Mouse (Mus musculus): ENCODE data around the gene Ivns1abp. TPM values are rescaled to one million over a fixed set of nuclear protein-coding genes. Genes with fewer than 3 reads are reported as not detected.
"Not testable (repeated sequence)": the region's sequence is repeated elsewhere in the genome, so short reads cannot be mapped to it uniquely, and the experiment has no call there.

Gene Ivns1abp
- polyA plus RNA-seq, 1 experiment = 96.9 TPM

DNA sequence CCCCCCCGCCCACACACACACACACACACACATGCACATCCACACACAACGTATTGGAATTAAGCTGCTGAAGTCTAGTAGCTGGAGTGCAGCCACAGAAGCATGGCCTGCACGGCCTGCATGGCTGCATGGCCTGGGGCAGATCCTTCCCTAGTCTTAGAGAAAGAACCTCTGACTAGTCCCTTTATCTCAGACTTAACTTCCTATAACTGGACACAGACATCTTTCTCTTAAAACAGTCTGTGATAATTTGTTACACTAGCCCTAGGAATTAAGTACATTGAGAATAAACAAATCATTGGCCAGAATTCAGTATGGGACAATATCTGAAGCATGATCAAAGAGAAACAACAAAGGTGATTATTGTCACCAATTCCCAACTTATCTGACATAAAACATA lies 2.0 kb upstream of the Ivns1abp start:
- no peak for DNase-seq (ENCODE audit: low read depth)

DNA sequence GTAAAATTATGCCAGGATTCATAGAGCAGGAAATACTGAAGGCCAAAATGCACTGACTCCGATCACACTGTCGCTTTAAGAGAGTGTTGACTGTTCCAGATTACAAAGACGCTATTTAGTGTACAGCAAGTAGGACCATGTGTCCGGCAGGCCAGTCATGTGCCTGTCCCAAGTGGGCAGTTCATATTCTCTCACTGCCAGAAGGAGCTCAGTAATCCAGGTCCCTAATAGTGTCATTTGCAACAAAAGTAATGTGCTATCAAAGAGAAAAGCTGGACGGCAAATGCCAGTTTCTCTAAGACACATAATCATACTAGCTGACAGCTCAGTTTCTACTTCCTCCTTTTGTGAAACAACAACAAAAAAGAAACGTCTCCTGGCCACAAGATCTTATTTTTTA lies 1.3 kb upstream of the Ivns1abp start:
- DNase-seq (ENCODE audit: low read depth) = no peak

DNA sequence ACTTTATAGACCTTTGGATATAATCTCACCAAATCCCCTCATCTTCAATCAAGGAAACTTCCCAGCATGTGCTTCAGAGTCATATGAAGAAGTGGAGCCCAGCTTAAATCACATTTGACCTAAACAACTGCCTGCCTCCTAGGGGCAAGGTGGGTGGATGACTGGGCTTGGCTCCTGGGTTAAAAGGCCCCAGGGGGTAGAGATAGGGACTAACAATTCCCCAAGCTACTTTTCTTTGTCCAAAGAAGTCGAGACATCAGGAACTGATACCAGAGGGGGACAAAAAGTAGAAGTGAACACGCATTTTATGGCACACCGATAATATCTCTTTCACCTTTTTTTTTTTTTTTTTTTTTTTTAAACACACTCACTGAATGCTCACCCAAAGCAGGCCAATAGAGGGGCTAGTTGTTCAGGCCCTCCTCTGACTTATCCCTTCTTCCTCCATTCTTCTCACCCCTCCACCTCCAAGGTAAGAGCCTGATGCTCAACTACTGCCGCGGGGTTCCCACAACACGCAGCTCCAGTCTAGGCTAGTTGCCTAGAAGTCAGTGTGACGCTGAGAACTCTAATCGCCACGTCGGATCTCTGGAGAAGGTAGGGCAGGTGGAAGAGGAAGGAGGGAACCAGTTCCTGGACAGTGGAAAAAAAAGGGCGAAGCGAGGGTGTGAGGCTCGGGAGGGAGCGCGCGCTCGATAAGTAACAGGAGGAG lies 550 bp upstream of the Ivns1abp start:
- no peak for DNase-seq (ENCODE audit: low read depth)

DNA sequence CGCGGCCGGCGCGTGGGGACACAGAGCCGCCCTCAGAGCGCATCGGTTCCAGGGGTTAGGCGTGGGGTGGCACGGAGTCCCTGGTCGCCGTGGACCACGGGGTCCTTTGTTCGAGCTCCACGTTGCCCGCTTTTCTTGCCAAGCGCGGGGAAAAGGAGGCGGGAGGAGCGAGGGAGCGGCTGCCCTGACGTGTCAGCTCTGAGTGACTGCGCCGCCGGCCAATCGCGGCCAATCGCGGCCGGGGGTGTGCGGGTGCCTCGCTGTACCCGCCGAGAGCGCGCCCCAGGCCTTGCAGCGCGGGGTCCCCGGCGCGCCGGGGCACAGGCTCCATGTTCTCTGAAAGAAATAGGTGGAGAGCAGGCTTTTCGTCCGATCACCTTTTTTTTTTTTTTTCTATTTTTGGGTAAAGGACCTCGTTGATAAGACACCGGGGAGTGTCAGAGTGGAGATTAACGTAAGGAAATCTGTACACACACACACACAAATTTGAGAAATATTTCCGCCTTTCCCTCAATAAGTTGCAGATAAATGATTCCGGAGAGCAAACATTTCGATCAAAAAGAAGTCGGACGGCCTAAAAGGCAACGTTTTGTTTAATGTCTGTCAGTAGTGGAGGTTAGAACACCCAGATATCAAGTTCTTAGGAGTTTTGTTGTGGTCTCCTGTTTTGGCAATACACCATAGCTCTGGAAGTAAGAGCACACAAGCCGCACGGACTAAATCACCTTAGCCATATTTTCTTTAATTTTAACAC lies 1.0 kb downstream of the Ivns1abp start:
- DNase-seq (ENCODE audit: low read depth) = no peak

DNA sequence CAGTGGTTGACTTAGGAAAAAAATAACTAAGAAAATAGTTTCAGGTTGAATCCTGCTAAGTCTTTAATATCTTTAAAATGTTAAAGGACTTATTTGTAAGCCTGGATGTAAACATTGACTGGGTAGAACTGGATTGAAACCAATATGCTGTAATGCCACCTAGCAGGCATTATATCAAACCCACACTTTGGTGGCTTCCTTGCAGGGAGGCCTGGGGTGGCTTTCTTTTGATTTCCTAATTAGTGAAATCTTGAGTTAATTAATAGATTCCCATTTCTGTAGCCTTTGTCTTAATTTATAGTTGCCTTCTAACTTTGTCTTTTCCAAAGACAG lies 1.6 kb downstream of the Ivns1abp start:
- DNase-seq (ENCODE audit: low read depth) = no peak

DNA sequence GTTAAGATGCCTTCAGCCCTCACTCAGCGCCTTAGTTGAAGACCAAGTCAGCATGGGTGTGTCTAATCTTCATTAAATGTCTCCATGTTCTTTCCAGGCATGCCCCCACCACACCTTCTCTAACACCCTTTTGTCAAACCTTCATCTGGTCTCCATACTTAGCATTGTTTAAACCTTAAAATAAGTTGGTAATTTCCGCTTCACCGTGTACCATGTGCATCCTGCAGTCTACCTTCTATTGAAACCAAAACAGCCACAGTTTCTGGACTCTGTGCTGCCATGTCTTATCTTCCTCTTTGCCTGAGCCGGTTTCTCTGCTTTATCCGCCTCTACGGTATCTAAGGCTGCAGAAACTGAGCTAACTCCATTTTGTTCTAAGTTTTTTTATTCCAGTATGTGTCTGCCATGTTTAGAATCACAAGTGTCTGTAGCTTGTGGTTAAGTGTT lies 2.4 kb downstream of the Ivns1abp start:
- no peak for DNase-seq (ENCODE audit: low read depth)

DNA sequence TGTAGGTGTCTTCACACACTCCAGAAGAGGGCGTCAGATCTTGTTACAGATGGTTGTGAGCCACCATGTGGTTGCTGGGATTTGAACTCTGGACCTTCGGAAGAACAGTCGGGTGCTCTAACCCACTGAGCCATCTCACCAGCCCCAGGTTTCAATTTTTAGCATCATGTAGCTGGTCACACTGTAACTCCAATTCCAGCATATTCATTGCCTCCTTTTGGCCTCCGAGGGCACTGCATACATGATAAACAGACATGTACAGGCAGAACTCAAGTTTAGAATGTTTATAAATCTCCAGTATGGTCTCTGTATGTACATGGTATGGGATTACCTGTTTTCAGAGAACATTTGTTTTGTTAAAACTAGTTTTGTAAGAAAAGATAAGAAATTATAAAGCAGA lies 4.0 kb downstream of the Ivns1abp start:
- DNase-seq (ENCODE audit: low read depth) = not testable (repeated sequence)

DNA sequence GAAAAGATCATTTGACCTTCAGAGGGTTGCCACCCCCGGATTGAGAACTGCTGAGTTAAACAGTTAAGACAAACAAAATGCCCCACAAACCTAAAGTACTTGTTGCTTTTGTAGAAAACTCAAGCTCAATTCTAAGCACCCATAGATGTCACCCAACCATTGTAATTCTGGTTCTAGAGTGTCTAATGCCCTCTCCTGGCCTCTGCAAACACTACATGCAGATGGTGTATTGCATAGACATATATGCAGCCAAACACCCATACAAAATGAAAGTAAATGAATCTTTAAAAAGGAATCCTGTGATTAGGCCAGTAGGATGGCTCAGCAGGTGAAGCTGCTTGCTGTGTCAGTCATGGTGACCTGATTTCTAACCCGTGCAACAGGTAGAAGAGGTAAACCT lies 8.6 kb downstream of the Ivns1abp start:
- no peak for DNase-seq (ENCODE audit: low read depth)

DNA sequence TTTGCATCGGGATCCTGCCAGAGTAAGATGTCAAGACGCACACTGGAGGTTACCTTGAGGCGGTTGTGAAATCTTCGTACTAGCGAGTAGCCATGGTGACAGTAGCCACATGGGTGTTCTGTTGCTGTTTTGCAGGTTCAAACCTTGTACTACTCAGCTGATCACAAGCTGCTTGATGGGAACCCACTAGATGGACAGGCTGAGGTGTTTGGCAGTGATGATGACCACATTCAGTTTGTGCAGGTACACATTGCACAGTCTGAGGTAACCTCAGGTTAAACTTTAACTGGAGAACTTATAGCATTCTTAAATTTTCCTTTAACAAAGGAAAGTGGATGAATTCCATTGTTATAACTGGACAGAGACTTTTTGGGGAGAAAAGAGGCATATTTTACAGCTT lies 11.7 kb downstream of the Ivns1abp start:
- DNase-seq (ENCODE audit: low read depth) = no peak

DNA sequence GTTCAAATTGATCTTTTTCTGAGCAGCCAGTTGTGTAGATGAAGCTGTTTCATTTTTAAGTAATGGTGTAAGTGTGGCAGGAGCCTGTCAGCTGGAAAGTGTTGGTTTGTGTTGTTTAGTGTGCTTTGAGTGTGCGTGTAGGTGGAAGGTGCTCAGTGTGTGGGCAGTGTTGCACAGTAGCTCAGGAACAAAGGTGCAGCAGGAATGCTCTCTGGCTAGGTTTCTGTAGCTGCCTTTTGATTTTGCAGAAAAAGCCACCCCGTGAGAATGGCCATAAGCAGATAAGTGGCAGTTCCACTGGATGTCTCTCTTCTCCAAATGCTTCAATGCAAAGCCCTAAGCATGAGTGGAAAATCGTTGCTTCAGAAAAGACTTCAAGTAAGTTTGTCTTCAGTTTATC lies 15.1 kb downstream of the Ivns1abp start:
- no peak for DNase-seq (ENCODE audit: low read depth)

DNA sequence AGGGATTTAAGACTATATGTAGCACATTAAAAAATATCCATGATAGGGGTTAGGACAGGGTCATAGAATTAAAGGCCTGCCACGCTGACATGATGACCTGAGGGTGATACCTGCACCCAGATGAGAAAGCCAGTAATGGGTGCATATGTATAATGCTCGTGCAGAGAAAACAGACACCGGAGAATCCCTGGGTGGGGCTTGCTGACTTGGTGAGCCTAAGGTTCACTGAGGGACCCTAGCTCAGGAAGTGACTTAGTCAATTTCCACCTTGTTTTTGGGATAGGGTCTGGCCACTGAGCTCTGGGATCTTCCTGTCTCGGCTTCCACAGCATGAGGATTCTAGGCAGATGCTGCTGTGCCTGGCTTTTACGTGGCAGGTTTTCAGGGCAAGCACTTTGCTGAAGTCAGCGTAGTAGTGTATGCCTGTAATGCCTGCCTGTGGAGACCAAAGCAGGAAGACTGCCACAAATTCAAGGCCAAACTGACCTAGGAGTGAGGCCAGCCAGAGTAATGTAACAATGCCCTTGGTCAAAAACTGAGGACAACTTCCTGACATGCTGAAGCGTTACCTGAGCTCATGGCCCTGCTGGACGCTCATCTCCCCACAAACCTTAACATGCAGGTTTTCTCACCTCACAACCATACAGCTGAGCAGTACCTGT lies 22.8 kb downstream of the Ivns1abp start:
- DNase-seq (ENCODE audit: low read depth) = no peak

DNA sequence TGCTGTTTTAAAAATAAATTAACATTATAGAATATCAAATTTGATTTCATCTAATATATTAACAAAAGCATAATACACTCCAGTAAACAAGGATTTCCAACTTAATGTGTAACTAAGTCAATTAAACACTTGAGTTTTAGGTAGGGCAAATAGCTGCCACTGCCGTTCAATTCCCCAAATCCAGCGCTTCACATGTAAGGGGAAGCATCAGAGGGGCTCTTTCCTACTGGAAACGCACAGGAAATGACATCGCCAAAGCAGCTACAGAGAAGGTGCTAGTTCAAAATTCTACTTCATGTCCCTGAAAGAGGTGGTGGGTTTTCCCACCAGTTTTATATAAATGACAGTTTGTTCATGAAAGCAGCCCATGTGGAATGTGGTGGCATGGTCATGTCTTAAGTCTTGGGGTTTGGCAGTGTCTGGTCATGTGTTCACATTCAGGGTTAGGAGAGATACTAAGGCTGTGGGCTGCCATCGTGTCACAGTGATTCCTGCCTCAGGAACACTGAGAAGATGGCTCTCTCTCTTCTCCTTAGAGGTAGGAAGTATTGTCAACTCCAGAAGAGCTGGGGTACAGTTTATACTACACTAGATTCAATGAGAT lies 23.5 kb downstream of the Ivns1abp start:
- no peak for DNase-seq (ENCODE audit: low read depth)

DNA sequence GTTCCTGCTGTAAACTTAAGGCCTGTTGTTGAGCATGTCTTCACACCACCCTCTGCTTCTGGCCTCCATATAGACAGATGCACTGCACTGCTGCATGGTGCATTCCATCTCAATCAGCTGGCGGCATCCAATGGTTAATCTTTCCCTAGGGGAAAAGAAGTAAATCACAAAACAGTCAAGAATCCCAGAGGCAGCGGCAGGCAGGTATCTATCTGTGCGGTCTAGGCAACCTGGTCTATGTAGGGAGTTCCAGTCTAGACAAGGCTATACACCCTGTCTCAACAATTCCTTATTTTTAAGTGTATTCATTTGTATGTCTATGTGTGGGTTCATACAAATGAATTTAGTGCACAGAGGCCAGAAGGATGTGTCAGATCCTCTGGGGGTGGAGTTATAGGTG lies 24.2 kb downstream of the Ivns1abp start:
- DNase-seq (ENCODE audit: low read depth) = no peak

DNA sequence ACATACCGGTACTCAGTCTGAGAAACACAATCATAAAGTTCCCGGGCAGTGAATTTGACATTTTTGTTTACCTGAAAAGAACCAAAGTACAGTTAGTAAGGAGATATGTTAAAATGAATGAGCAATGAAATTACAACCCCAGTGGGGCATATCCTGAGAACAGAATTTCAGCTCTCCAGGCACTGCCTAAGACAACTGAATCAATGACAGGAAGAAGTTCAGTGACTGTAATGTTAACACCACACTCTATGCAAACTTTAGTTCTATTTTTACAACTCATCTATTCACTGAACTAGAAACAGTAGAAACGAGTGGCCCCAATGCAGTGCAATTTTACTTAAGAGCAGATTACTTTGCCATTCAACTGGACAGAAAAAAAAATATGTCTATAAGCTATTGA lies 26.3 kb downstream of the Ivns1abp start:
- no peak for DNase-seq (ENCODE audit: low read depth)

DNA sequence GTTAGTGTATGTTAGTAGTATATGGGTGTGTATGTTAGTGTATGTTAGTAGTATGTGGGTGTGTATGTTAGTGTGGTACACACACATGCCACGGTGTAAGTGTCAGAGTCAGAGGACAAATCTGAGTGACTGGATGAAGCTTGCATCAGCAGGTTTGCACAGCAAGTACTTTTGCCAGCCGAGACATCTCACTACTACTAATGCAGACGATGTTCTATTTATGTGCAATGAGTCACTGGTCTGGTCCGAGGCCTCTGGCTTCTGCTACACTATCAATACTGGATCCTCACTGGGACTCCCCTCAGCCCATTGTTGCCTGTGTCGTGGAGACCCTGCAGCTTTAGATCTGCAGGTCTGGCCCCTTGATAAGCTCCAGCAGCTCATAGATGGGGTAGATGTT lies 27.3 kb downstream of the Ivns1abp start:
- no peak for DNase-seq (ENCODE audit: low read depth)

DNA sequence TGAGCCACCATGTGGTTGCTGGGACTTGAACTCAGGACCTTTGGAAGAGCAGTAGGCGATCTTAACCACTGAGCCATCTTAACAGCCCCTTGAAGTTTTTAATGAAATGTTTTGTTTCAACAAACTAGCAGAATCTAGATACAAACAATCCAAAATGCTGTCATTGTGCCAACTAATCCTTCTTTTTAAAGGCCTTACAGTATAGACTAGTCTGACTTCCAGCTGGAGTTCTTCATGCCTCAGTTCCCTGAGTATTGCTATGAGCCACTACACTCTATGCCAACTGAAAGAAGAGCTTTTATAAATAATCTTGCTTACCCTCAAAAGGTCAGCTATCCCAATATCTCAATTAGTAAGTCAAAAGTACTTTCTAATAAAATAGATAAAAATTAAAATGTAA lies 28.5 kb downstream of the Ivns1abp start:
- no peak for DNase-seq (ENCODE audit: low read depth)

DNA sequence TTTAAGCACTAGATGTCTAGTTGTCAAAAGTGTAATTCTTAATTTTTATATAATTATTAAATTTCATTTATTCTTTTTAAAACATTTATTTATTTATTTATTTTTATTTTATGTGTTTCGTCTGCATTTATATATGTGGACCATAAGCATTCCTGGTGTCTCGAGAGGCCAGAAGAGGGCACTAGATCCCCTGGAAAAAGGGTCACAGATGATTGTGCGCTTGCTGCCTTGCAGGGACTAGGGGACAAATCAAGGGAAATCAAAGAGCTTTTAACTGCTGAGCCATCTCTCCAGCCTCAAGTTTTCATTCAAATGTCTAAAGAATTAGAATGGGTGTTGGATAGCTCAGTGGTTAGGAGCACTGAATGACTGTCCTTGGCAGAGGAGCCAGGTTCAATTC lies 33.1 kb downstream of the Ivns1abp start:
- no peak for DNase-seq (ENCODE audit: low read depth)

DNA sequence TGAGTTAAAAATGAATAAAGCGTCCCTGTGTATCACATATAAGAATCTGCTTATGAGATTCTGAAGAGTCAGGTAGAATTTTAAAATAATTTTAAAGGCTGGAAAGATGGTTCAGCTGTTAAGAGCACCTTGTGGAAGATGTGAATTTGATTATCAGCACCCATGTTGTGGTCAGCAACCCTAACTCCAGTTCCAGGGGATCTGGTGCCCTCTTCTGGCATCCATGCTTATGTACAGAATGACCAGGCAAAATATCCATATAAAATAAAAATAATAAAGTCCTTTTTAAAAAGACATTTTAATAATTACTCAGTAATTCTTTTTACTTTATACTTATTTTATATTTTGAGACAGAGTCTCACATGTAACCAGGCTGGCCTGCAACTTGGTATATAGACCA lies 45.8 kb downstream of the Ivns1abp start:
- DNase-seq (ENCODE audit: low read depth) = no peak

DNA sequence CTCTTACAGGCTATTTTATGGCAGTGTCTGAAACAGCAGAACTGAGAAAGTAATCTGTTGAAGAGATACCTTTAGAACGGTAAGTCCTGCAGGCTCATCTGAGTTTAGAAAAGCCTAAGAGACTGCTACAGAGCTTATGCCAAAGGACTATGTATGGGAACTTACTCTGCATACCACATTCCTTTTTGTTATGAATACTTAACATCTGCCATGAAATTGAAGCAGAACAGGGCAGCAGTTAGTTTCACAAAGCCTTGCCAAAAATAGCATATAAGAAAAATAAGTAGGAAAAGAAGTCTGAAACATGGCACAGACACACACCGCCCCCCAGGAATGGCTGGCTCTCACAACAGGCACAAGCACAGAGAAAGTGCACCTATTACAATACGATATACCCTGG lies 65.5 kb downstream of the Ivns1abp start:
- no peak for DNase-seq (ENCODE audit: low read depth)

Measured in gonadal fat pad, adult 2 months (tissue).